Mouse (Mus musculus): Measurements from ENCODE around the gene Cln6. TPM values are rescaled to one million over a fixed set of nuclear protein-coding genes. Genes with fewer than 3 reads are reported as not detected.
"Not testable (repeated sequence)": the region's sequence is repeated elsewhere in the genome, so short reads cannot be mapped to it uniquely, and the experiment has no call there.

The Cln6 gene
- polyA plus RNA-seq (2016; fragmentation: Nextera tagmentation; extraction: Ambion mirVana), result 12.6 and 15.1 TPM in 2 replicates

GRCm38 (mm10) chr9:62838506-62839171 is at the start of gene Cln6:
Gene Cln6 (plus strand): TSS chr9:62838785.
- peaks cover 43% of the 10 kb centered on the region for H3K4me1 ChIP-seq (replicated peaks)

GRCm38 (mm10) chr9:62789856-62790255 is 48.7 kb upstream of the Cln6 start:
- H3K4me1 ChIP-seq (replicated peaks), result no peaks in the 10 kb centered on the region
- H3K27me3 ChIP-seq (ENCODE audit: insufficient read depth, poor library complexity, severe bottlenecking), result no peaks in the 10 kb centered on the region
- no peak overlapping the region for H3K4me3 ChIP-seq
- no peak overlapping the region for H3K27ac ChIP-seq
- peaks cover 36% of the 10 kb centered on the region for H3K36me3 ChIP-seq
- no peak for DNase-seq (ENCODE audit: low spot score)
- no peaks in the 10 kb centered on the region for H3K9me3 ChIP-seq
- 91% methylated on average over 12 of the region's 12 CpGs for WGBS

More at GRCm38 (mm10) chr9:62838506-62839171, at the start of gene Cln6:
- 0 out of 2 replicates have a peak, but pooled peaks cover 3% of the 10 kb centered on the region for H3K27me3 ChIP-seq (ENCODE audit: insufficient read depth, poor library complexity, severe bottlenecking)
- peak within 1 kb of the TSS; percentile 93 for H3K27ac ChIP-seq
- no peaks in the 10 kb centered on the region for H3K36me3 ChIP-seq
- peak within 1 kb of the TSS; percentile 64 for H3K4me3 ChIP-seq
- WGBS, result 1% methylated on average over 48 of the region's 48 CpGs
- DNase-seq (ENCODE audit: low spot score), result peak; percentile 82
- no peaks in the 10 kb centered on the region for H3K9me3 ChIP-seq

- H3K27ac ChIP-seq, result not testable (repeated sequence)
- WGBS, result 91% methylated on average over 2 of the region's 2 CpGs
- H3K36me3 ChIP-seq, result peaks cover 67% of the 10 kb centered on the region
These were observed 39.4 kb upstream of the Cln6 start for GRCm38 (mm10) chr9:62799218-62799617.

GRCm38 (mm10) chr9:62810095-62810494 is 28.5 kb upstream of the Cln6 start:
- WGBS, result 25% methylated on average over 8 of the region's 8 CpGs
- peaks cover 37% of the 10 kb centered on the region for H3K4me1 ChIP-seq (replicated peaks)
- no peaks in the 10 kb centered on the region for H3K9me3 ChIP-seq
- DNase-seq (ENCODE audit: low spot score), result no peak
- peak overlapping the region; percentile 99 for H3K27ac ChIP-seq
- no peaks in the 10 kb centered on the region for H3K27me3 ChIP-seq (ENCODE audit: insufficient read depth, poor library complexity, severe bottlenecking)
- H3K36me3 ChIP-seq, result 0 out of 2 replicates have a peak, but pooled peaks cover 4% of the 10 kb centered on the region
- peak overlapping the region; percentile 98 for H3K4me3 ChIP-seq

More at GRCm38 (mm10) chr9:62799218-62799617, 39.4 kb upstream of the Cln6 start:
- H3K4me1 ChIP-seq (replicated peaks); H3K4me3 ChIP-seq; H3K9me3 ChIP-seq; DNase-seq (ENCODE audit: low spot score); H3K27me3 ChIP-seq (ENCODE audit: insufficient read depth, poor library complexity, severe bottlenecking): not testable (repeated sequence)

- no peak for DNase-seq (ENCODE audit: low spot score)
- 0 out of 2 replicates have a peak, but pooled peaks cover 4% of the 10 kb centered on the region for H3K36me3 ChIP-seq
- under 1% methylated on average over 58 of the region's 58 CpGs for WGBS
These were observed 27.8 kb upstream of the Cln6 start for GRCm38 (mm10) chr9:62810543-62811515.

GRCm38 (mm10) chr9:62811516-62812121 is 27.0 kb upstream of the Cln6 start, which contains the start of gene Fem1b:
Gene Fem1b (minus strand): TSS chr9:62811934.
- no peaks in the 10 kb centered on the region for H3K27me3 ChIP-seq (ENCODE audit: insufficient read depth, poor library complexity, severe bottlenecking)
- WGBS, result under 1% methylated on average over 68 of the region's 68 CpGs
- peak within 1 kb of the TSS; percentile 99 for H3K27ac ChIP-seq
- H3K9me3 ChIP-seq, result no peaks in the 10 kb centered on the region
- peaks cover 37% of the 10 kb centered on the region for H3K4me1 ChIP-seq (replicated peaks)
- DNase-seq (ENCODE audit: low spot score), result peak; percentile 92
- H3K36me3 ChIP-seq, result 0 out of 2 replicates have a peak, but pooled peaks cover 4% of the 10 kb centered on the region
- peak within 1 kb of the TSS; percentile 98 for H3K4me3 ChIP-seq

More at GRCm38 (mm10) chr9:62810543-62811515, 27.8 kb upstream of the Cln6 start:
- no peaks in the 10 kb centered on the region for H3K9me3 ChIP-seq
- no peaks in the 10 kb centered on the region for H3K27me3 ChIP-seq (ENCODE audit: insufficient read depth, poor library complexity, severe bottlenecking)
- peak overlapping the region; percentile 99 for H3K27ac ChIP-seq
- H3K4me3 ChIP-seq, result peak overlapping the region; percentile 98
- H3K4me1 ChIP-seq (replicated peaks), result peaks cover 37% of the 10 kb centered on the region

- H3K9me3 ChIP-seq, result no peaks in the 10 kb centered on the region
- 13% methylated on average over 14 of the region's 14 CpGs for WGBS
- DNase-seq (ENCODE audit: low spot score), result no peak
- peak overlapping the region; percentile 99 for H3K27ac ChIP-seq
- H3K36me3 ChIP-seq, result 0 out of 2 replicates have a peak, but pooled peaks cover 4% of the 10 kb centered on the region
- H3K27me3 ChIP-seq (ENCODE audit: insufficient read depth, poor library complexity, severe bottlenecking), result no peaks in the 10 kb centered on the region
- H3K4me1 ChIP-seq (replicated peaks), result peaks cover 37% of the 10 kb centered on the region
- H3K4me3 ChIP-seq, result peak overlapping the region; percentile 98
These were observed 26.2 kb upstream of the Cln6 start for GRCm38 (mm10) chr9:62812216-62813049.

- WGBS, result 89% methylated on average over 2 of the region's 2 CpGs
- Histone ChIP-seq H3K4me1 (replicated peaks) (peaks cover 21% of the 10 kb centered on the region), H3K27me3 (ENCODE audit: insufficient read depth, poor library complexity, severe bottlenecking) (no peaks in the 10 kb centered on the region), H3K4me3 (no peak overlapping the region), H3K9me3 (no peaks in the 10 kb centered on the region), H3K27ac (no peak overlapping the region), H3K36me3 (no peaks in the 10 kb centered on the region)
- no peak for DNase-seq (ENCODE audit: low spot score)
These were observed 23.8 kb upstream of the Cln6 start for GRCm38 (mm10) chr9:62814751-62815150.

- Histone ChIP-seq H3K27ac (no peak overlapping the region), H3K9me3 (no peaks in the 10 kb centered on the region), H3K36me3 (no peaks in the 10 kb centered on the region), H3K4me3 (no peak overlapping the region), H3K27me3 (ENCODE audit: insufficient read depth, poor library complexity, severe bottlenecking) (no peaks in the 10 kb centered on the region), H3K4me1 (replicated peaks) (peaks cover 10% of the 10 kb centered on the region)
- DNase-seq (ENCODE audit: low spot score), result no peak
- 88% methylated on average over 9 of the region's 9 CpGs for WGBS
These were observed 22.1 kb upstream of the Cln6 start for GRCm38 (mm10) chr9:62816323-62817098.

GRCm38 (mm10) chr9:62817099-62817571 is 21.4 kb upstream of the Cln6 start:
- H3K4me3 ChIP-seq, result no peak overlapping the region
- peaks cover 7% of the 10 kb centered on the region for H3K4me1 ChIP-seq (replicated peaks)
- DNase-seq (ENCODE audit: low spot score), result no peak
- no peaks in the 10 kb centered on the region for H3K27me3 ChIP-seq (ENCODE audit: insufficient read depth, poor library complexity, severe bottlenecking)
- WGBS, result 77% methylated on average over 12 of the region's 12 CpGs
- H3K36me3 ChIP-seq, result no peaks in the 10 kb centered on the region
- no peaks in the 10 kb centered on the region for H3K9me3 ChIP-seq
- no peak overlapping the region for H3K27ac ChIP-seq

All from hindbrain, embryonic 10.5 days (tissue).